Mouse (Mus musculus): Measurements from ENCODE around the gene Srxn1. TPM values are rescaled to one million over a fixed set of nuclear protein-coding genes. Genes with fewer than 3 reads are reported as not detected.
A peak's percentile ranks its signal among the peaks of the same experiment; 100 is the strongest.

Srxn1 gene
- total and polyA plus RNA-seq, 3 experiments = not detected

- H3K79me2 ChIP-seq (replicated peaks; ENCODE audit: control insufficient read depth, extremely low read depth, insufficient read depth, poor library complexity, severe bottlenecking) = no peaks in the 10 kb centered on the region
- H3K9ac ChIP-seq (ENCODE audit: insufficient read depth, low read depth) = no peak overlapping the region
- H3K4me2 ChIP-seq (ENCODE audit: insufficient read depth, low read depth, poor library complexity, severe bottlenecking) = no peak overlapping the region
- no peak for DNase-seq (ENCODE audit: extremely low read depth)
- H3K36me3 ChIP-seq (replicated peaks in 1 of 2; ENCODE audit: control insufficient read depth in 1 of 2, insufficient read depth in 1 of 2, low read length in 1 of 2) = no peaks in the 10 kb centered on the region
- TF ChIP-seq JUN (IDR thresholded peaks at IDR 0.05; ENCODE audit: insufficient read depth, low read depth, low read length) = no peak
- no peak for TF ChIP-seq CHD1 (IDR thresholded peaks at IDR 0.05; ENCODE audit: low read depth, low read length)
- TF ChIP-seq JUND (conservative IDR thresholded peaks at IDR 0.05; ENCODE audit: low read depth, low read length) = no peak
- TF ChIP-seq POLR2A (IDR thresholded peaks at IDR 0.05; ENCODE audit: low read depth, low read length) = no peak
- TF ChIP-seq KAT2A (IDR thresholded peaks at IDR 0.05; ENCODE audit: insufficient replicate concordance, low read length) = no peak
- no peak for TF ChIP-seq MEF2A (IDR thresholded peaks at IDR 0.05; ENCODE audit: borderline replicate concordance, low read depth, low read length)
- no peak for TF ChIP-seq TCF12 (IDR thresholded peaks at IDR 0.05; ENCODE audit: low read depth, low read length)
- no peak for TF ChIP-seq RAD21 (IDR thresholded peaks at IDR 0.05; ENCODE audit: low read depth, low read length)
- TF ChIP-seq SIN3A (IDR thresholded peaks at IDR 0.05; ENCODE audit: low read length) = no peak
- TF ChIP-seq PAX5 (IDR thresholded peaks at IDR 0.05; ENCODE audit: low read length) = no peak
- TF ChIP-seq CTCF (conservative IDR thresholded peaks at IDR 0.05 in 1 of 2, IDR thresholded peaks at IDR 0.05 in 1 of 2; ENCODE audit: low read depth in 2 of 2, low read length in 2 of 2) = no peak
- no peak for TF ChIP-seq NELFE (IDR thresholded peaks at IDR 0.05; ENCODE audit: low read depth, low read length)
- dilution Hi-C loops (cut with MboI; ENCODE audit: extremely low pct_ligation_motif_present, extremely low pct_unique_long_range_greater_than_20kb, low sequenced_read_pairs) (no loop called here), in situ Hi-C loops (cut with MboI; ENCODE audit: low pct_ligation_motif_present, low pct_unique_long_range_greater_than_20kb, low sequenced_read_pairs) (no loop called here)
- H3K4me3 ChIP-seq (replicated peaks in 1 of 3; ENCODE audit: low read depth in 2 of 3, low read length in 2 of 3, poor library complexity in 1 of 3) = no peak overlapping the region
- peaks cover 12% of the 10 kb centered on the region for H3K9me3 ChIP-seq (replicated peaks; ENCODE audit: low read length)
- peaks cover 88% of the 10 kb centered on the region for H3K27me3 ChIP-seq (replicated peaks)
- no peak overlapping the region for H3K27ac ChIP-seq (ENCODE audit: insufficient read depth, low read depth)
- H3K4me1 ChIP-seq (ENCODE audit: control insufficient read depth in 1 of 2, insufficient read depth in 2 of 2) = peaks cover 6 to 16% of the 10 kb centered on the region in 2 experiments
Observed at GRCm38 (mm10) chr2:152087111-152087510, 18.2 kb upstream of the Srxn1 start.

GRCm38 (mm10) chr2:152089078-152089477, 16.2 kb upstream of the Srxn1 start:
- Histone ChIP-seq H3K4me3 (replicated peaks in 1 of 3; ENCODE audit: low read depth in 2 of 3, low read length in 2 of 3, poor library complexity in 1 of 3) (no peak overlapping the region), H3K4me1 (ENCODE audit: control insufficient read depth in 1 of 2, insufficient read depth in 2 of 2) (peaks cover 6 to 18% of the 10 kb centered on the region in 2 experiments), H3K9me3 (replicated peaks; ENCODE audit: low read length) (peaks cover 24% of the 10 kb centered on the region), H3K27me3 (replicated peaks) (peaks cover 68% of the 10 kb centered on the region), H3K36me3 (replicated peaks in 1 of 2; ENCODE audit: control insufficient read depth in 1 of 2, insufficient read depth in 1 of 2, low read length in 1 of 2) (no peaks in the 10 kb centered on the region), H3K27ac (ENCODE audit: insufficient read depth, low read depth) (no peak overlapping the region), H3K9ac (ENCODE audit: insufficient read depth, low read depth) (no peak overlapping the region), H3K79me2 (replicated peaks; ENCODE audit: control insufficient read depth, extremely low read depth, insufficient read depth, poor library complexity, severe bottlenecking) (no peaks in the 10 kb centered on the region), H3K4me2 (ENCODE audit: insufficient read depth, low read depth, poor library complexity, severe bottlenecking) (no peak overlapping the region)
- dilution Hi-C loops (cut with MboI; ENCODE audit: extremely low pct_ligation_motif_present, extremely low pct_unique_long_range_greater_than_20kb, low sequenced_read_pairs) = no loop called here
- in situ Hi-C loops (cut with MboI; ENCODE audit: low pct_ligation_motif_present, low pct_unique_long_range_greater_than_20kb, low sequenced_read_pairs) = no loop called here
- peak; percentile 29 for DNase-seq (ENCODE audit: extremely low read depth)
- TF ChIP-seq RAD21 (IDR thresholded peaks at IDR 0.05; ENCODE audit: low read depth, low read length) (peak; percentile 53), MAFK (IDR thresholded peaks at IDR 0.05; ENCODE audit: insufficient replicate concordance, low read length) (no peak), CTCF (conservative IDR thresholded peaks at IDR 0.05 in 1 of 2, IDR thresholded peaks at IDR 0.05 in 1 of 2; ENCODE audit: low read depth in 2 of 2, low read length in 2 of 2) (peak; percentile 66 to 75), ZNF384 (IDR thresholded peaks at IDR 0.05; ENCODE audit: low read depth, low read length) (no peak), ZKSCAN1 (IDR thresholded peaks at IDR 0.05; ENCODE audit: borderline replicate concordance, low read depth, low read length) (peak; percentile 87), SMC3 (IDR thresholded peaks at IDR 0.05; ENCODE audit: low read depth, low read length) (peak; percentile 67)
